Mouse (Mus musculus): Measurements from ENCODE around the gene Adam11. TPM values are rescaled to one million over a fixed set of nuclear protein-coding genes. Genes with fewer than 3 reads are reported as not detected.

Gene Adam11
- polyA plus RNA-seq, 1 experiment: 3.1 TPM

DNA sequence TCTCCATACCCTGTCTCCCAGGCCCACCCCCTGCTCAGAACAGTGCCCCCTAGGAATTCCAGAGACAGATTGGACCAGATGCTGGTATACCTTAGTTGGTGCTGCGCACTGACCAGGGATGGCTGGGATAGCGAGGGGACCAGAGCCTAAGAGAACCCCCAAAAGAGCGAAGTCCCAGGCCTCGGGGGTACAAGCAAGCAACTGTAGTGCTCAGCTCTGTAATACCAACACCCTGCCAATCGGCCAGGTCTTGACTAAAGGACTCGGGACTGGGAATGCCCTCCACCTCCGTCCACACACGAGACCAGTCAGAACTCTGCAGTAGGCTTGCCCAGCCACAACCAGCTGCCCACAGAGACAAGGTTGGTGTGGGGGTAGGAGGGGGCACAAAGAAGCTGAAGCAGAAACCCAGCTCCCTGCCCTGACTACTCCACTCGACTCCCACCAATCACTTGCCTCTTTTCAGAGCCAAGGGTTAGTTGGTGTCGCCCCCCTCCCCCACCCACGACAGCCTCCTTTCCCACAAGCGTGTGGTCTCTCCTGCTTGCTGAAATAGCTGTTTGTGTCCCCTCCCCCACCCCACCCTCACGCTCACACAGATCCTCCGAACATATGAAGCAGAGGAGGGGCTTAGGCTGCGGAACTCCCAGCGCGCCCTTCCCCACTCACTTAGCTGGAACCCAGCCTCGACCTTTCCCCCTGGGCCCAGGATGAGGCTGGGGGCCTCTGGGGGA, 7.5 kb upstream of the Adam11 start:
- Histone ChIP-seq H3K36me3 (ENCODE audit: control insufficient read depth, insufficient read depth, low read length) (no peaks in the 10 kb centered on the region), H3K27me3 (ENCODE audit: control insufficient read depth, insufficient read depth, low read length) (no peaks in the 10 kb centered on the region), H3K4me3 (ENCODE audit: low read depth, low read length) (no peak overlapping the region), H3K4me1 (ENCODE audit: control insufficient read depth, insufficient read depth, insufficient read length, low read length) (peaks cover 3% of the 10 kb centered on the region; the same call in 1 of the 2 replicates), H3K27ac (ENCODE audit: insufficient read depth, low read depth, low read length) (no peak overlapping the region)
- TF ChIP-seq CTCF (IDR thresholded peaks at IDR 0.05; ENCODE audit: extremely low read depth, insufficient read length, insufficient replicate concordance, low read depth, low read length) (no peak), POLR2A (IDR thresholded peaks at IDR 0.05; ENCODE audit: low read depth, low read length) (no peak)
- 47% methylated on average over 18 of the region's 18 CpGs for WGBS

DNA sequence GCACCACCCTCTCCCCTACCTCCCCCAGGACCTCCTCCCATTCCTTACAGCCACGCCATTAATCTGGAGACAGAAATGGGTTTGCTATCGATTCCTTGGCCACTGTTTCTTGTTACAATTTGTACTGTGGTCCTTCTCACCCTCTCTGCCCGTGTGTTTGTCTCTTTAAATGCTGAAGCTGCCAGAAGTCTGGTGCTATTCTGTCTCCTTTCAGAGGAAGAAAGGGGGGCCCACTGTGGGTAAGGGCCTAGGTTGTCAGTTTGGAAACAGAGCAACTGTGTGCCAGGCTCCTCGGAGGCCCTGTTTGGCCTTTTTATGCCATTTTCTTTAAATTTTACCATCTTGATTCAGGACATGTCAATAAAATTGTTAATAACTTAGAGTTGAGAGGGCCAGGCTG, 6.8 kb upstream of the Adam11 start:
- no peaks in the 10 kb centered on the region for H3K27me3 ChIP-seq (ENCODE audit: control insufficient read depth, insufficient read depth, low read length)
- no peak overlapping the region for H3K4me3 ChIP-seq (ENCODE audit: low read depth, low read length)
- WGBS: 39% methylated on average over 4 of the region's 4 CpGs
- H3K4me1 ChIP-seq (ENCODE audit: control insufficient read depth, insufficient read depth, insufficient read length, low read length): peaks cover 3% of the 10 kb centered on the region; the same call in 1 of the 2 replicates
- H3K36me3 ChIP-seq (ENCODE audit: control insufficient read depth, insufficient read depth, low read length): no peaks in the 10 kb centered on the region
- TF ChIP-seq POLR2A (IDR thresholded peaks at IDR 0.05; ENCODE audit: low read depth, low read length): no peak
- TF ChIP-seq CTCF (IDR thresholded peaks at IDR 0.05; ENCODE audit: extremely low read depth, insufficient read length, insufficient replicate concordance, low read depth, low read length): no peak
- no peak overlapping the region for H3K27ac ChIP-seq (ENCODE audit: insufficient read depth, low read depth, low read length)

DNA sequence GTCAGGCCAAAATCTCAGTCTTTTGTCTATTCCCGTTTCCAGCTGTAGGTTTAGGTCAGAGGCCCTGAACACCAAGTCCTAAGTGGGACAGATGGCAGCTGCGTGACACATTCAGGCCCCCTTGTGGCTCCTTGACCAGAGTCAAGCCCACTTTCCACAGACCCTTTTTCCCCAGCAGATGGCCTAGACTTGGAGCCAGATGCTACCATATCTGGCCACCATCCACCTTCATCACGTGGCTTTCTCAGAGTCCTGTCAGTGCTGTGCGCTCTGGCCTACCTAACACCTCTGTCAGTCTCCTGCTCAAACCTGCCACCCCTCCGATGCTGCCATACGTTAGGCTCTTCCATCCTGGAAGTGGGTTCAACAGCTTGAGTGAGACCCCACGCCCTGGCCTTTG, 5.8 kb upstream of the Adam11 start:
- no peaks in the 10 kb centered on the region for H3K4me1 ChIP-seq (ENCODE audit: control insufficient read depth, insufficient read depth, insufficient read length, low read length)
- TF ChIP-seq POLR2A (IDR thresholded peaks at IDR 0.05; ENCODE audit: low read depth, low read length): no peak
- no peak for TF ChIP-seq CTCF (IDR thresholded peaks at IDR 0.05; ENCODE audit: extremely low read depth, insufficient read length, insufficient replicate concordance, low read depth, low read length)
- no peaks in the 10 kb centered on the region for H3K36me3 ChIP-seq (ENCODE audit: control insufficient read depth, insufficient read depth, low read length)
- H3K27ac ChIP-seq (ENCODE audit: insufficient read depth, low read depth, low read length): no peak overlapping the region
- H3K27me3 ChIP-seq (ENCODE audit: control insufficient read depth, insufficient read depth, low read length): 0 out of 2 replicates have a peak, but pooled peaks cover 1% of the 10 kb centered on the region
- WGBS: 77% methylated on average over 7 of the region's 7 CpGs
- H3K4me3 ChIP-seq (ENCODE audit: low read depth, low read length): no peak overlapping the region

DNA sequence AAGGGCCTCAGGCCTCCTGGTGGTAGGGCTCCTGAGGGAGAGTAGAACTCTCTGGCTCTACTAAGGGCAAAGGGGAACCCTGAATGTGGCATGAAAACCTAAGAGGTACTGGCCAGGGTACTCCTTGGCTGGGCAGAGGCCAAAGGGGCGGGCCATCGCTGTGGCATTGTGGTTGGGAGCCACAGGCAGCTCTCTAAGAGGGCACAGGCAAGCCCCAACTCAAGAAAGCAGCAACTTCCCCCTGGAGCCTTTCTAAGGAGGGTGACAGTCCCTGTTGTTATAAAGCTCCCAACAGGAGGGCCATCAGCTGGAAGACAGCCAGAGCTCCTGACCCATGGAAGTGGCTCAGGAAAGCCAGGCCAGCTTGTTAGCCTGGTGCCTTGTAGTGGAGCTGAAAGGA, 2.3 kb upstream of the Adam11 start:
- no peak for TF ChIP-seq POLR2A (IDR thresholded peaks at IDR 0.05; ENCODE audit: low read depth, low read length)
- TF ChIP-seq CTCF (IDR thresholded peaks at IDR 0.05; ENCODE audit: extremely low read depth, insufficient read length, insufficient replicate concordance, low read depth, low read length): no peak
- WGBS: 85% methylated on average over 2 of the region's 2 CpGs

DNA sequence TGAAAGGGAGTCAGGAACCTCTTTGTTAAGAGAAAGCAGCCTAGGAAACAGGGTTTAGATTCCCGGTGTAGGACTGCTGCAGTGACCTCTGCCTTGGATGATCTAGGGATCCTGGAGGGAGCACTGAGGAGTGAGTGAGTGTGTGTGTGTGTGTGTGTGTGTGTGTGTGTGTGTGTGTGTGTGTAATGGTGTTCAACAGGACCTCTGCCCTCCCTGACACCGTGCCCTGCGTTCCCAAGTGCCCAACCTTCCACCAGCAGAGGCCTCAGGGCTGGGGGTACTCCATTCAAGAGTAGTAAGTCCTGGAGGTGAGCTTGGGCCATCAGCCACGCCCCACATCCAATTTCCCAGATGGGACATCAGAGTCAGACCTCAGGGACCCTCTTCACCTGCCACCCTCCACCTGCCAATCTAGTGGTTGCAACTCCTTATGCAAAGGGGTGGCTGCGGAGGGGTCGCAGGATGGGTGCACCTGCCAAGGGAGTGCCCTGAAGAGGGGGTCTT, 382 bp upstream of the Adam11 start:
- H3K27ac ChIP-seq (ENCODE audit: insufficient read depth, low read depth, low read length): no peak overlapping the region
- H3K36me3 ChIP-seq (ENCODE audit: control insufficient read depth, insufficient read depth, low read length): no peaks in the 10 kb centered on the region
- no peaks in the 10 kb centered on the region for H3K4me1 ChIP-seq (ENCODE audit: control insufficient read depth, insufficient read depth, insufficient read length, low read length)
- H3K4me3 ChIP-seq (ENCODE audit: low read depth, low read length): peak overlapping the region; percentile 17; the same call in 1 of the 2 replicates
- WGBS: 49% methylated on average over 6 of the region's 6 CpGs
- H3K27me3 ChIP-seq (ENCODE audit: control insufficient read depth, insufficient read depth, low read length): peaks cover 22% of the 10 kb centered on the region
- TF ChIP-seq POLR2A (IDR thresholded peaks at IDR 0.05; ENCODE audit: low read depth, low read length) (no peak), CTCF (IDR thresholded peaks at IDR 0.05; ENCODE audit: extremely low read depth, insufficient read length, insufficient replicate concordance, low read depth, low read length) (no peak)

More for the DNA sequence above, 2.3 kb upstream of the Adam11 start:
- Histone ChIP-seq H3K27me3 (ENCODE audit: control insufficient read depth, insufficient read depth, low read length) (peaks cover 22% of the 10 kb centered on the region), H3K36me3 (ENCODE audit: control insufficient read depth, insufficient read depth, low read length) (no peaks in the 10 kb centered on the region), H3K4me3 (ENCODE audit: low read depth, low read length) (no peak overlapping the region), H3K4me1 (ENCODE audit: control insufficient read depth, insufficient read depth, insufficient read length, low read length) (no peaks in the 10 kb centered on the region), H3K27ac (ENCODE audit: insufficient read depth, low read depth, low read length) (no peak overlapping the region)

DNA sequence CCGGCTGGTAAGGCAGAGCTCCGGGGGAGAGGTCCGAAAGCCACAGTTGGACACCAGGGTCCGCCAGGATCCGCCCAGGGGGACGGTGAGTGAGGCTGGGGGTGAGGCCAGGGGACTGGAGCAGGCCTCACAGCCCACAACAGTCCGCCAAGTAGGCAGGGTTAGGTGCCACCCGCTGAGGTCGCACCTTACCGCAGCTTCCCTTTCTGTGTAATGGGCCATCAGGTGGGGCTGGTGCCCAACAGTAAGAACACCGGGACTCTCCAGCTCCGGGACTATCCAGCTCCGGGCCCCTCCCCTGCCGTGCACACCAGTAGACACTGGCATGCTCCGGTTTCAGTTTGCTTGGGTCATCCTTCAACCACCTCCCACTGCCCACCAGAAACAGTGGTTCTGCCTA, 1.0 kb downstream of the Adam11 start:
- peak overlapping the region; percentile 54; the same call in 1 of the 2 replicates for H3K4me3 ChIP-seq (ENCODE audit: low read depth, low read length)
- no peaks in the 10 kb centered on the region for H3K36me3 ChIP-seq (ENCODE audit: control insufficient read depth, insufficient read depth, low read length)
- TF ChIP-seq CTCF (IDR thresholded peaks at IDR 0.05; ENCODE audit: extremely low read depth, insufficient read length, insufficient replicate concordance, low read depth, low read length) (no peak), POLR2A (IDR thresholded peaks at IDR 0.05; ENCODE audit: low read depth, low read length) (no peak)
- H3K4me1 ChIP-seq (ENCODE audit: control insufficient read depth, insufficient read depth, insufficient read length, low read length): no peaks in the 10 kb centered on the region
- H3K27ac ChIP-seq (ENCODE audit: insufficient read depth, low read depth, low read length): no peak overlapping the region
- WGBS: 19% methylated on average over 15 of the region's 15 CpGs
- peaks cover 22% of the 10 kb centered on the region for H3K27me3 ChIP-seq (ENCODE audit: control insufficient read depth, insufficient read depth, low read length)

DNA sequence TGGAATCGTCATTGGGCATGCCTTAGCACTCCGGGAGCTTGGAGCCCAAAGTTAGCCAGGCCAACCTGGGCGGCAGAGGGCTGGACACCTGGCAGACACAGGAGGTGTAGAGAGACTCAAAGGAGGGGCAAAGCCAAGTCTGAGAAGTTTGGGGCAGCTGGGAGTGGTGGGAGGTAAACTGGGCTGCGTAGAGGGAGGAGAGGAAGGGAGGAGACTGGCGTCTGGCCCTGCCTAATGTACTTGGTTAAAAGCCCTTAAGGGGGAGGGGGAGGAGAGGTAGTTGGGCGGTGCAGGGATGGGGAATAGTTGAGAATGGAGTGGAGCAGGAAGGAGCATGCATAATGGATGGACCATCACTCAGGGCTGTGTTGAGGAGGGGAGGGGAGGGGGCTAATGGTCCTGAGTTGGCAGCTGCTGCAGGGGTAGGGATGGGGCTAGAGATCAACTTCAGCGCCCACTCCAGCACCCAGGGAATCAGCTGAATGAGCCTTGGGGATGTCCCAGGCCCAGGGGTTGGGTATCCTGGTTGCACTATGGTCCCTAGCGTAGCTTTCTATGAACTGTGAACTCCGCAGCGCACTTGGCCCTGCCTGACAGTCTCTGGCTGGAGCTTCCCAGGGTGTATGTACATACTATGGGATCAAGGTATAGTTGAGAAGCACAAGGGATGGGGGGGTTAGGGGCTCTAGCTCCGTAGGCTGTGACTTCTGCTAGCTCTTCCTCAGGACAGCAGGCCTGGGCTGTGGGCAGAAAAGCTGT, 1.9 kb downstream of the Adam11 start:
- Histone ChIP-seq H3K36me3 (ENCODE audit: control insufficient read depth, insufficient read depth, low read length) (no peaks in the 10 kb centered on the region), H3K4me3 (ENCODE audit: low read depth, low read length) (no peak overlapping the region), H3K27ac (ENCODE audit: insufficient read depth, low read depth, low read length) (no peak overlapping the region), H3K4me1 (ENCODE audit: control insufficient read depth, insufficient read depth, insufficient read length, low read length) (no peaks in the 10 kb centered on the region), H3K27me3 (ENCODE audit: control insufficient read depth, insufficient read depth, low read length) (peaks cover 22% of the 10 kb centered on the region)
- 72% methylated on average over 11 of the region's 11 CpGs for WGBS
- no peak for TF ChIP-seq CTCF (IDR thresholded peaks at IDR 0.05; ENCODE audit: extremely low read depth, insufficient read length, insufficient replicate concordance, low read depth, low read length)
- no peak for TF ChIP-seq POLR2A (IDR thresholded peaks at IDR 0.05; ENCODE audit: low read depth, low read length)
